Mouse (Mus musculus) frontal cortex, postnatal 10 days (tissue): ENCODE measurements at regions not wholly inside any gene's neighbourhood (a gene's known extent, or its start where the extent isn't known, plus 50 kb on each side); places are given as distances from the start of the nearest gene placed in this dataset.

Experiments
- DNase-seq, 2 experiments: peaks; one replicate each; pipeline ENCODE4 v3.0.0; 2022; ENCODE audit warnings: low spot score in 2 of 2, mixed read lengths in 1 of 2

GRCm38 (mm10) chr10:17362643-17363042 is 360.4 kb upstream of the Cited2 start:
- no peak for DNase-seq

- no peak for DNase-seq
These were observed 356.8 kb upstream of the Cited2 start for GRCm38 (mm10) chr10:17366042-17366740.

- peak in 1 of 2 experiments; percentile 6 for DNase-seq
These were observed 356.0 kb upstream of the Cited2 start for GRCm38 (mm10) chr10:17367026-17367425.

- no peak for DNase-seq
These were observed 355.6 kb upstream of the Cited2 start for GRCm38 (mm10) chr10:17367430-17367829.

- no peak for DNase-seq
These were observed 354.4 kb upstream of the Cited2 start for GRCm38 (mm10) chr10:17368636-17369035.

- no peak for DNase-seq
These were observed 350.1 kb upstream of the Cited2 start for GRCm38 (mm10) chr10:17372905-17373304.

- no peak for DNase-seq
These were observed 349.0 kb upstream of the Cited2 start for GRCm38 (mm10) chr10:17374047-17374446.

- no peak for DNase-seq
These were observed 340.0 kb upstream of the Cited2 start for GRCm38 (mm10) chr10:17382990-17383389.

GRCm38 (mm10) chr10:17385181-17385580 is 337.8 kb upstream of the Cited2 start:
- no peak for DNase-seq

GRCm38 (mm10) chr10:17387296-17387695 is 335.7 kb upstream of the Cited2 start:
- no peak for DNase-seq

- no peak for DNase-seq
These were observed 327.4 kb upstream of the Cited2 start for GRCm38 (mm10) chr10:17395495-17396224.

- no peak for DNase-seq
These were observed 319.1 kb upstream of the Cited2 start for GRCm38 (mm10) chr10:17403899-17404298.

- no peak for DNase-seq
These were observed 315.0 kb upstream of the Cited2 start for GRCm38 (mm10) chr10:17407854-17408606.

GRCm38 (mm10) chr10:17408781-17409180 is 314.2 kb upstream of the Cited2 start:
- DNase-seq: no peak

- no peak for DNase-seq
These were observed 311.6 kb upstream of the Cited2 start for GRCm38 (mm10) chr10:17411300-17411987.

- no peak for DNase-seq
These were observed 307.9 kb upstream of the Cited2 start for GRCm38 (mm10) chr10:17415112-17415511.

- no peak for DNase-seq
These were observed 306.9 kb upstream of the Cited2 start for GRCm38 (mm10) chr10:17416121-17416520.

- no peak for DNase-seq
These were observed 305.6 kb upstream of the Cited2 start for GRCm38 (mm10) chr10:17417394-17417793.

GRCm38 (mm10) chr10:17418227-17418685 is 304.8 kb upstream of the Cited2 start:
- no peak for DNase-seq

- no peak for DNase-seq
These were observed 299.3 kb upstream of the Cited2 start for GRCm38 (mm10) chr10:17423584-17424278.

- DNase-seq: no peak
These were observed 296.8 kb upstream of the Cited2 start for GRCm38 (mm10) chr10:17426197-17426596.
